Mouse (Mus musculus) liver, embryonic 14.5 days (tissue): ENCODE data around the gene Ghr. TPM values are rescaled to one million over a fixed set of nuclear protein-coding genes. Genes with fewer than 3 reads are reported as not detected.

ENCODE experiments used
- ATAC-seq: fragments of 200-750 bp; cut with Nextera tagmentation; 2 replicates; pipeline ENCODE4 v1.8.0; 2017; ENCODE audit warnings: moderate number of reproducible peaks, mild to moderate bottlenecking, moderate library complexity; ENCODE audit not compliant: insufficient read depth
- DNase-seq, 3 experiments: peaks; one replicate each; pipeline ENCODE4 v3.0.0-alpha.2; 2012 to 2013; ENCODE audit warnings: low read depth in 3 of 3, low spot score in 3 of 3
- H3K27ac ChIP-seq: fragments of 300-500 bp; sonication (generic); 2 replicates; pipeline ENCODE4 v1.5.1; 2014; ENCODE audit warnings: moderate library complexity, mild to moderate bottlenecking, control low read depth, inconsistent platforms
- H3K27me3 ChIP-seq: fragments of 300-500 bp; sonication (generic); 2 replicates; pipeline ENCODE4 v1.6.1; 2014; ENCODE audit warnings: mild to moderate bottlenecking, low read length, moderate library complexity; ENCODE audit not compliant: control insufficient read depth, insufficient read depth
- H3K36me3 ChIP-seq: fragments of 300-500 bp; sonication (generic); replicated peaks from 2 replicates; pipeline ENCODE4 v1.6.1; 2014; ENCODE audit warnings: low read depth; ENCODE audit not compliant: control insufficient read depth, insufficient read depth
- H3K4me1 ChIP-seq, 2 experiments: fragments of 200-500 bp in 1 of 2; fragments of 300-500 bp in 1 of 2; sonication (generic) in 1 of 2; replicated peaks; 2 replicates each; pipeline ENCODE4 v1.6.1; 2012 to 2014; ENCODE audit warnings: antibody characterized with exemption in 1 of 2, inconsistent platforms in 1 of 2, low read length in 1 of 2; ENCODE audit not compliant: control insufficient read depth in 2 of 2, insufficient read depth in 2 of 2
- H3K4me2 ChIP-seq: fragments of 300-500 bp; sonication (generic); 2 replicates; pipeline ENCODE4 v1.6.1; 2014; ENCODE audit warnings: low read depth, mild to moderate bottlenecking, control low read depth, moderate library complexity
- H3K4me3 ChIP-seq, 2 experiments: fragments of 200-500 bp in 1 of 2; fragments of 300-500 bp in 1 of 2; sonication (generic) in 1 of 2; 2 replicates each; pipeline ENCODE4 v1.5.1; 2012 to 2014; ENCODE audit warnings: low read depth in 2 of 2, low read length in 2 of 2, mild to moderate bottlenecking in 2 of 2, control low read depth in 1 of 2, inconsistent platforms in 1 of 2, moderate library complexity in 1 of 2; ENCODE audit not compliant: insufficient read depth in 1 of 2
- H3K9ac ChIP-seq: fragments of 300-500 bp; sonication (generic); replicated peaks from 2 replicates; pipeline ENCODE4 v1.6.1; 2014; ENCODE audit warnings: mild to moderate bottlenecking, control low read depth, moderate library complexity
- H3K9me3 ChIP-seq: fragments of 300-500 bp; sonication (generic); 2 replicates; pipeline ENCODE4 v1.6.1; 2016; ENCODE audit warnings: low read length, mixed read lengths; ENCODE audit not compliant: control insufficient read depth
- CTCF ChIP-seq: IDR thresholded peaks from 2 replicates; pipeline ENCODE4 v1.5.1; 2016; ENCODE audit warnings: antibody characterized with exemption, low read depth, control low read depth
- EP300 ChIP-seq: IDR thresholded peaks from 2 replicates; pipeline ENCODE4 v1.6.1; 2016; ENCODE audit warnings: antibody characterized with exemption, low read depth
- WGBS: fragments of 180-500 bp; shearing (Covaris S2); extraction: QIAGEN DNeasy Blood & Tissue Kit; methylation state at CpG from one replicate; pipeline ENCODE4 v1.1.7; 2014; ENCODE audit not compliant: insufficient replicate concordance; 5-methylcytosine and 5-hydroxymethylcytosine counted together
- polyA plus RNA-seq, 2 experiments: library from polyadenylated mRNA; depleted of rRNA in 1 of 2; stranded (reverse) in 1 of 2; unstranded in 1 of 2; fragments of >200 nt; fragmentation: Nextera tagmentation in 1 of 2; extraction: Ambion mirVana in 1 of 2; gene quantifications; 2 replicates each; pipeline versions ENCODE4 v1.2.1 to v1.2.3; 2012 to 2014

The Ghr gene
- polyA plus RNA-seq, 2 experiments = 6.9 to 18.3 TPM

DNA sequence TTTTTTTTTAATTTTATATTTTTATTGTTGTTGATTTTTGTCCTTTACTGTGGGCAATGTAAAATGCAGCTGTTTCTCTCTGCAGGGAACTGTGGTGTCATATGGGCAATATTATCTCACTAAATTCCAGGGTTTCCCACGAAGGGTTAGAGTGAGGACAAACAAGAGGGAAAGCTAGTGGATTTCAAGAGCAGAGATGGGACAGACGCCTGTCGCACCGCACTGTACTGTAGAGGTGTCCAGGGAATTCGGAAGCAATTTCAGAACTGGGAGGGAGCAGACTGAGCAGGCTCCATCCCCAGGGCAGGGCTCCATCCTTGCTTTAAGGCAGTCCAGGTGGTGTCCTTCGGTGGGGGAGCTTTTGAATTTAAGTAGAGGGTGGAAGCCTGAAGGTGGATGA, 312.1 kb downstream of the Ghr start:
- Histone ChIP-seq H3K27me3 (no peaks in the 10 kb centered on the region), H3K4me2 (peak overlapping the region; percentile 58), H3K4me1 (peaks cover 0 to 7% of the 10 kb centered on the region in 2 experiments; a peak in 3 of 4 replicates), H3K27ac (no peak overlapping the region), H3K4me3 (peak overlapping the region; percentile 53 to 75), H3K9ac (peak overlapping the region; percentile 50; the same call in 1 of the 2 replicates), H3K36me3 (no peaks in the 10 kb centered on the region; the same call in 1 of the 2 replicates), H3K9me3 (no peaks in the 10 kb centered on the region)
- DNase-seq = no peak
- TF ChIP-seq CTCF (no peak), EP300 (no peak)
- 15% methylated on average over 6 of the region's 6 CpGs for WGBS
- ATAC-seq = peak; percentile 26; the same call in 1 of the 2 replicates

DNA sequence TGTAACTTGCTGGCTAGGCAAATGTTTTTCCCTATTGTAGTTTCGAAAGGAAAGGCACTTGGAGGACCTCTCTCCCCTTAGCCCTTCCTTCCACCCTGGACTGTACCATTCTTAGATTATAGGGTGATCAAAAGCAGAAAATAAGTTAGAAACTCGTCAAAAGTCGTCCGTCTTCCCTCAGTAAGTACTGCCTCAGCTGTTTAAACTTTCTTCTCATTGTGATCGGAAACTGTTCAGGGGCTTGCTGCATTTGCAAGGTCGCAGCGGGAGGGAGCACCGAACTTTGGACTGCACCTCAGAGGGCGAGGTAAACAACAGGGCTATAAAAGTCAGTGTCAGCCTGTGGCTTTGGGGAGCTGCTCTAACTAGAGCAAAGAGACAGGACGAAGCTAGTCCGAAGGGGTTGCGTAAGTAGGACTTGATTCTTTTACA, 312.6 kb downstream of the Ghr start:
- TF ChIP-seq CTCF (no peak), EP300 (no peak)
- ATAC-seq = peak; percentile 83
- Histone ChIP-seq H3K4me1 (peaks cover 0 to 7% of the 10 kb centered on the region in 2 experiments; a peak in 3 of 4 replicates), H3K9ac (peak overlapping the region; percentile 38), H3K4me3 (peak overlapping the region; percentile 53 to 75), H3K4me2 (peak overlapping the region; percentile 58), H3K9me3 (no peaks in the 10 kb centered on the region), H3K27ac (peak overlapping the region; percentile 7; the same call in 1 of the 2 replicates), H3K27me3 (no peaks in the 10 kb centered on the region), H3K36me3 (no peaks in the 10 kb centered on the region)
- WGBS = 1% methylated on average over 12 of the region's 12 CpGs
- peak; percentile 45 to 52 (median 52) for DNase-seq

DNA sequence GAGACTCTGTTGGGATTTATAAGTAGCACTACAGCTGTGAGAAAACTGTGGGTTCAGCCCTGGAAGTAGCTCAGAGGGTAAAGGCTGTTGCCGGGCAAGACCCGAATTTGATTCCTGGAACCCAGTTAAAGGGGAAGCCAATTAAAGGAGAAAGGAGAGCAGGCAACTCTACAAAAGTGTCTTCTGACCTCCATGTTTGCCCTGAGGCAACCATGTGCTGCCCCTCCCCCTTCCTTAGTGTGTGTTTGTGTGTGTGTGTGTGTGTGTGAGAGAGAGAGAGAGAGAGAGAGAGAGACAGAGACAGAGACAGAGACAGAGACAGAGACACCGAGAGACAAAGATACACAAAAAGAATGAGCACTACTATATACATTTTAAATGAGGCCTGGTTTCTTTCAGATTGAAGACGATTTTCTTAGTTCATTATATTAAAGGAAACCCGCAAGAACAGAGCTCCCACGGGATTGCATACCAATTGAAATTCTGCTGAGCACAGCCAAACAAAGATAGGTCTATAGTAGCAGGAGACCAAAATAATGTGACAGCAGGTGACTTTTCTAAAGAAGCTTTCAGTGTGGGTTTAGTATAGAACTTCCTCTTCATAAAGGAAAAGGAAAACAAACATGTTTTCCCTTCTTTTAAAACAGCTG, 313.2 kb downstream of the Ghr start:
- DNase-seq = no peak

DNA sequence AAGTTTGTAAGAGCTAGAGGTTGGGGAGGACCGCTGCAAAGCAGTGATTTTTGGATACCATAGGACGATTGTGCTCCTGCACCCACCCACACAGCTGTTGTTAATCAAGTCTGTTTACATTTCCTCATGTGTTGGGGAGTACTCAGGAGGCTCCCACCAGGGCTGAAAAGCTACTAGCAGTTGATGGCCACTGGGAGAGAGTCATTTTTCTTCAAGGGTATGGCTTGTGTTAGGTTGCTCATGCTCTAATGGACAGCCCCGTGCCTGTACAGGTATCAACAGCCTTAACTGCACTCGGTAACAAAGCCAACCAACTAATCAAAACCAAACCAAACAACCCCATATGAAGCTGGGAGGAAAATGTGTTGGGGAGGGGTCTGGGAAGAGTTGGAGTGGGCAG, 313.8 kb downstream of the Ghr start:
- Histone ChIP-seq H3K9me3 (no peaks in the 10 kb centered on the region), H3K4me1 (peaks cover 0 to 7% of the 10 kb centered on the region in 2 experiments; a peak in 3 of 4 replicates), H3K27ac (no peak overlapping the region), H3K4me3 (no peak overlapping the region), H3K9ac (no peak overlapping the region), H3K4me2 (peak overlapping the region; percentile 58; the same call in 1 of the 2 replicates), H3K36me3 (no peaks in the 10 kb centered on the region), H3K27me3 (no peaks in the 10 kb centered on the region)
- DNase-seq = no peak
- TF ChIP-seq EP300 (no peak), CTCF (no peak)
- ATAC-seq = no peak
- WGBS = 65% methylated on average over 4 of the region's 4 CpGs

More for the DNA sequence above, 313.2 kb downstream of the Ghr start:
- H3K27ac ChIP-seq = peak overlapping the region; percentile 7; the same call in 1 of the 2 replicates
- H3K9ac ChIP-seq = peak overlapping the region; percentile 38; the same call in 1 of the 2 replicates
- H3K9me3 ChIP-seq = no peaks in the 10 kb centered on the region
- TF ChIP-seq EP300 = 0 out of 2 replicates have a peak, but pooled peaks have one; percentile 3
- no peak for TF ChIP-seq CTCF
- peak overlapping the region; percentile 58 for H3K4me2 ChIP-seq
- peaks cover 0 to 7% of the 10 kb centered on the region in 2 experiments; a peak in 3 of 4 replicates for H3K4me1 ChIP-seq
- H3K4me3 ChIP-seq = peak overlapping the region; percentile 3 to 53; a peak in 2 of 4 replicates
- WGBS = 16% methylated on average over 6 of the region's 6 CpGs
- peak; percentile 56 for ATAC-seq
- no peaks in the 10 kb centered on the region for H3K36me3 ChIP-seq
- H3K27me3 ChIP-seq = no peaks in the 10 kb centered on the region

DNA sequence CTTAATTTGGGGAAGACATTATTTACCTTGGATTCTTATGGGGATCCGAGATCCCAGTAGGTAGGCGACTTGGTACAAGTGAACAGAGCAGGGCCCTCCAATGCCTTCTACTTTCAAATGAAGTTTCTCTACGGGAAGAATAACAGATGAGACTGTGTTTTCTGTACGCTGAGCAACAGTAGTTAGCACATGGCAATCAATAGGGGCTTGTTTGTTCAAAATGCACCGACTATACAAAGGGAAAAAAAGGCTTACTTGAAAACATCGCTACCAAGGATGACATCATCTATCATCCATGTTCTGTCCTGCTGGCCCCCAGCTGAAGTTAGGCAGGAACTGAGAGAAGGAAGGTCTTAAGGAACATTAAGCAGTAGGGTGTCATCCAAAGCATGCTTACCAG, 315.0 kb downstream of the Ghr start, which contains the start of gene Selenop:
Gene Selenop (plus strand): TSS at position 301 of the 400 bp plus-strand sequence.
- TF ChIP-seq EP300 = no peak
- TF ChIP-seq CTCF = no peak
- ATAC-seq (no peak), DNase-seq (no peak)
- no peaks in the 10 kb centered on the region for H3K9me3 ChIP-seq
- no peaks in the 10 kb centered on the region for H3K36me3 ChIP-seq
- no peak within 1 kb of the TSS for H3K4me2 ChIP-seq
- H3K27ac ChIP-seq = no peak within 1 kb of the TSS
- H3K4me1 ChIP-seq = peaks cover 0 to 7% of the 10 kb centered on the region in 2 experiments; a peak in 3 of 4 replicates
- H3K9ac ChIP-seq = no peak within 1 kb of the TSS
- 65% methylated on average over 6 of the region's 6 CpGs for WGBS
- no peaks in the 10 kb centered on the region for H3K27me3 ChIP-seq
- no peak within 1 kb of the TSS for H3K4me3 ChIP-seq
